Mouse (Mus musculus) embryonic facial prominence, embryonic 11.5 days (tissue): ENCODE measurements around the gene Spns1. TPM values are rescaled to one million over a fixed set of nuclear protein-coding genes. Genes with fewer than 3 reads are reported as not detected.
"Not testable (repeated sequence)": the region's sequence is repeated elsewhere in the genome, so short reads cannot be mapped to it uniquely, and the experiment has no call there.

Experiments
- ATAC-seq: fragments of 200-750 bp; cut with Nextera tagmentation; replicated peaks from 2 replicates; pipeline ENCODE4 v1.8.0; 2017; ENCODE audit warnings: low read depth; ENCODE audit not compliant: insufficient number of reproducible peaks, low FRiP score, low TSS enrichment
- DNase-seq: peaks from one replicate; pipeline ENCODE4 v3.0.0-alpha.2; 2015; ENCODE audit warnings: low spot score
- H3K27ac ChIP-seq: fragments of 300-500 bp; sonication (generic); replicated peaks from 2 replicates; pipeline ENCODE4 v1.5.1; 2014; ENCODE audit warnings: mild to moderate bottlenecking, low read depth, low read length, control low read depth
- H3K27me3 ChIP-seq: fragments of 300-500 bp; sonication (generic); 2 replicates; pipeline ENCODE4 v1.6.1; 2014; ENCODE audit warnings: mild to moderate bottlenecking, low read length, moderate library complexity, mixed read lengths; ENCODE audit not compliant: control insufficient read depth, insufficient read depth
- H3K36me3 ChIP-seq: fragments of 300-500 bp; sonication (generic); replicated peaks from 2 replicates; pipeline ENCODE4 v1.6.1; 2014; ENCODE audit warnings: low read depth, mild to moderate bottlenecking, low read length, moderate library complexity, mixed read lengths; ENCODE audit not compliant: control insufficient read depth, insufficient read depth
- H3K4me1 ChIP-seq: fragments of 300-500 bp; sonication (generic); 2 replicates; pipeline ENCODE4 v1.6.1; 2014; ENCODE audit warnings: low read length, mixed read lengths; ENCODE audit not compliant: control insufficient read depth, insufficient read depth
- H3K4me2 ChIP-seq: fragments of 300-500 bp; sonication (generic); 2 replicates; pipeline ENCODE4 v1.6.1; 2014; ENCODE audit warnings: low read depth, mild to moderate bottlenecking, control low read depth, low read length, moderate library complexity
- H3K4me3 ChIP-seq: fragments of 300-500 bp; sonication (generic); 2 replicates; pipeline ENCODE4 v1.5.1; 2014; ENCODE audit warnings: low read depth, low read length, control low read depth
- H3K9ac ChIP-seq: fragments of 300-500 bp; sonication (generic); replicated peaks from 2 replicates; pipeline ENCODE4 v1.6.1; 2014; ENCODE audit warnings: mild to moderate bottlenecking, control low read depth, low read length
- H3K9me3 ChIP-seq: fragments of 300-500 bp; sonication (generic); replicated peaks from 2 replicates; pipeline ENCODE4 v1.6.1; 2016; ENCODE audit warnings: mild to moderate bottlenecking, low read length, inconsistent platforms, mixed read lengths; ENCODE audit not compliant: control insufficient read depth
- WGBS: fragments of 180-500 bp; shearing (Covaris S2); extraction: QIAGEN DNeasy Blood & Tissue Kit; methylation state at CpG from one replicate; pipeline ENCODE4 v1.1.7; 2014; 5-methylcytosine and 5-hydroxymethylcytosine counted together
- polyA plus RNA-seq: library from polyadenylated mRNA; unstranded; fragments of >200 nt; fragmentation: Nextera tagmentation; extraction: Ambion mirVana; gene quantifications from 2 replicates; pipeline ENCODE4 v1.2.1, GENCODE M21; 2014

The Spns1 gene
- polyA plus RNA-seq, 1 experiment from 2014 or later = 31.5 TPM

GRCm38 (mm10) chr7:126411061-126411460 lies 33.8 kb upstream of the Spns1 start:
- H3K27ac ChIP-seq = no peak overlapping the region

GRCm38 (mm10) chr7:126408686-126409085 lies 31.4 kb upstream of the Spns1 start:
- Histone ChIP-seq H3K4me3 (no peak overlapping the region), H3K27ac (no peak overlapping the region), H3K4me2 (no peak overlapping the region), H3K9me3 (no peaks in the 10 kb centered on the region), H3K4me1 (no peaks in the 10 kb centered on the region), H3K36me3 (no peaks in the 10 kb centered on the region), H3K9ac (no peak overlapping the region), H3K27me3 (no peaks in the 10 kb centered on the region)
- no peak for ATAC-seq
- no peak for DNase-seq
- 77% methylated on average over 2 of the region's 2 CpGs for WGBS

More at GRCm38 (mm10) chr7:126411061-126411460, 33.8 kb upstream of the Spns1 start:
- H3K9ac ChIP-seq = no peak overlapping the region
- no peak overlapping the region for H3K4me2 ChIP-seq
- no peaks in the 10 kb centered on the region for H3K4me1 ChIP-seq
- no peaks in the 10 kb centered on the region for H3K27me3 ChIP-seq
- 88% methylated on average over 4 of the region's 4 CpGs for WGBS
- H3K36me3 ChIP-seq = no peaks in the 10 kb centered on the region
- no peaks in the 10 kb centered on the region for H3K9me3 ChIP-seq
- ATAC-seq (no peak), DNase-seq (no peak)
- no peak overlapping the region for H3K4me3 ChIP-seq

GRCm38 (mm10) chr7:126402518-126402917 lies 25.3 kb upstream of the Spns1 start:
- H3K4me1 ChIP-seq, ATAC-seq, H3K27me3 ChIP-seq, H3K9me3 ChIP-seq, H3K4me2 ChIP-seq, H3K36me3 ChIP-seq, H3K27ac ChIP-seq, DNase-seq, H3K4me3 ChIP-seq, H3K9ac ChIP-seq: not testable (repeated sequence)
- 81% methylated on average over 8 of the region's 8 CpGs for WGBS

GRCm38 (mm10) chr7:126399548-126399947 lies 22.3 kb upstream of the Spns1 start:
- Histone ChIP-seq H3K36me3 (no peaks in the 10 kb centered on the region), H3K27ac (no peak overlapping the region), H3K9ac (no peak overlapping the region), H3K4me1 (no peaks in the 10 kb centered on the region), H3K4me2 (no peak overlapping the region), H3K27me3 (no peaks in the 10 kb centered on the region), H3K9me3 (no peaks in the 10 kb centered on the region), H3K4me3 (no peak overlapping the region)
- ATAC-seq = no peak
- DNase-seq = peak; percentile 87
- WGBS = 11% methylated on average over 5 of the region's 5 CpGs

GRCm38 (mm10) chr7:126397822-126398221 lies 20.6 kb upstream of the Spns1 start:
- no peaks in the 10 kb centered on the region for H3K36me3 ChIP-seq
- H3K9me3 ChIP-seq = no peaks in the 10 kb centered on the region
- DNase-seq = no peak
- WGBS = 93% methylated on average over 4 of the region's 4 CpGs
- no peaks in the 10 kb centered on the region for H3K4me1 ChIP-seq
- H3K4me3 ChIP-seq = no peak overlapping the region
- H3K27ac ChIP-seq = no peak overlapping the region
- H3K4me2 ChIP-seq = no peak overlapping the region
- no peak overlapping the region for H3K9ac ChIP-seq
- no peak for ATAC-seq
- H3K27me3 ChIP-seq = no peaks in the 10 kb centered on the region

GRCm38 (mm10) chr7:126397221-126397620 lies 20.0 kb upstream of the Spns1 start:
- no peaks in the 10 kb centered on the region for H3K9me3 ChIP-seq
- H3K4me1 ChIP-seq = no peaks in the 10 kb centered on the region
- H3K36me3 ChIP-seq = no peaks in the 10 kb centered on the region
- H3K9ac ChIP-seq = 0 out of 2 replicates have a peak overlapping the region, but pooled peaks have one; percentile 15
- no peak overlapping the region for H3K4me3 ChIP-seq
- H3K27me3 ChIP-seq = no peaks in the 10 kb centered on the region
- H3K27ac ChIP-seq = no peak overlapping the region
- DNase-seq = no peak
- no peak for ATAC-seq
- peak overlapping the region; percentile 24; the same call in 1 of the 2 replicates for H3K4me2 ChIP-seq
- 59% methylated on average over 6 of the region's 6 CpGs for WGBS

GRCm38 (mm10) chr7:126396298-126397119 lies 19.3 kb upstream of the Spns1 start, which contains the start of gene Nfatc2ip:
Gene Nfatc2ip (minus strand): TSS chr7:126396737.
- peak; percentile 99 for DNase-seq
- peak; percentile 100 for ATAC-seq
- peak within 1 kb of the TSS; percentile 96 for H3K4me3 ChIP-seq
- H3K27me3 ChIP-seq = no peaks in the 10 kb centered on the region
- H3K4me2 ChIP-seq = peak within 1 kb of the TSS; percentile 73
- H3K36me3 ChIP-seq = no peaks in the 10 kb centered on the region
- under 1% methylated on average over 59 of the region's 59 CpGs for WGBS
- no peaks in the 10 kb centered on the region for H3K9me3 ChIP-seq
- peak within 1 kb of the TSS; percentile 74 for H3K9ac ChIP-seq
- H3K4me1 ChIP-seq = no peaks in the 10 kb centered on the region
- H3K27ac ChIP-seq = no peak within 1 kb of the TSS

GRCm38 (mm10) chr7:126392086-126392884 lies 15.0 kb upstream of the Spns1 start:
- H3K4me2 ChIP-seq, DNase-seq, H3K9me3 ChIP-seq, H3K4me1 ChIP-seq, H3K27me3 ChIP-seq, H3K27ac ChIP-seq, ATAC-seq, H3K4me3 ChIP-seq, H3K9ac ChIP-seq, H3K36me3 ChIP-seq: not testable (repeated sequence)
- 90% methylated on average over 7 of the region's 7 CpGs for WGBS
